27 mouse cellular contexts compared by ENCODE assay signal in genomic region chr1:153515368-153515767, GRCm38 (mm10). TPM values are rescaled to one million over a fixed set of nuclear protein-coding genes. Genes with fewer than 3 reads are reported as not detected.
A peak's percentile ranks its signal among the peaks of the same experiment; 100 is the strongest.
DNase-seq lines count a peak whose midpoint lies in the region; ATAC-seq and TF ChIP-seq lines count a peak whose summit lies in the region.
"Had no signal": no experiment of that assay in that cellular context is flagged by ENCODE, and none has a peak within 500 bp of the region (broad histone marks: within the 10 kb centered on the region; RNA-seq: fewer than 3 reads in every experiment).

No protein-coding gene starts in this region.

- no peaks in the 10 kb centered on the region; the same call in 1 of the 2 replicates for H3K36me3 ChIP-seq in heart, embryonic 11.5 days (ENCODE audit: control insufficient read depth, insufficient read depth, low read length)
- H3K36me3 ChIP-seq in kidney, embryonic 14.5 days (ENCODE audit: control insufficient read depth, insufficient read depth, low read length) = no peaks in the 10 kb centered on the region
- H3K36me3 ChIP-seq: embryonic facial prominence, embryonic 15.5 days; forebrain, embryonic 15.5 days; hindbrain, embryonic 12.5 days; limb, embryonic 15.5 days; neural tube, embryonic 15.5 days had no signal

- WGBS in heart, embryonic 11.5 days (ENCODE audit: insufficient replicate concordance) = 84% methylated on average over 12 of the region's 12 CpGs
- 27% methylated on average over 12 of the region's 12 CpGs for WGBS in kidney, embryonic 14.5 days

- no peak overlapping the region for H3K27ac ChIP-seq in heart, embryonic 11.5 days (ENCODE audit: low read depth, low read length)
- H3K27ac ChIP-seq in kidney, embryonic 14.5 days (ENCODE audit: low read depth, low read length) = no peak overlapping the region
- H3K27ac ChIP-seq: embryonic facial prominence, embryonic 15.5 days; forebrain, embryonic 15.5 days; heart, embryonic 13.5 days; hindbrain, embryonic 12.5 days; left cerebral cortex, adult 2 months; limb, embryonic 15.5 days; midbrain, embryonic 10.5 days; neural tube, embryonic 15.5 days had no signal

- H3K4me2 ChIP-seq in heart, embryonic 11.5 days = no peak overlapping the region
- H3K4me2 ChIP-seq in kidney, embryonic 14.5 days (replicated peaks; ENCODE audit: low read depth, low read length) = no peak overlapping the region
- H3K4me2 ChIP-seq: embryonic facial prominence, embryonic 15.5 days; forebrain, embryonic 15.5 days; heart, embryonic 13.5 days; hindbrain, embryonic 12.5 days; limb, embryonic 15.5 days; neural tube, embryonic 15.5 days had no signal

- H3K4me1 ChIP-seq in heart, embryonic 11.5 days (ENCODE audit: control insufficient read depth, insufficient read depth, low read length) = no peaks in the 10 kb centered on the region
- no peaks in the 10 kb centered on the region for H3K4me1 ChIP-seq in kidney, embryonic 14.5 days (ENCODE audit: control insufficient read depth, insufficient read depth, low read length)
- H3K4me1 ChIP-seq: embryonic facial prominence, embryonic 15.5 days; forebrain, embryonic 15.5 days; heart, embryonic 13.5 days; hindbrain, embryonic 12.5 days; limb, embryonic 15.5 days; midbrain, embryonic 10.5 days; neural tube, embryonic 15.5 days had no signal

- CTCF ChIA-PET in Patski (lab: Charles Lee) = interaction anchor here (0.8 to 1.6 kb wide), 3 partner anchors 8 to 219 kb away, joined by 3 to 5 read pairs (median 3); no protein-coding TSS in a partner anchor

- H3K9ac ChIP-seq in heart, embryonic 11.5 days (ENCODE audit: low read depth, low read length) = no peak overlapping the region
- H3K9ac ChIP-seq in kidney, embryonic 14.5 days (ENCODE audit: low read depth, low read length) = no peak overlapping the region
- H3K9ac ChIP-seq: embryonic facial prominence, embryonic 15.5 days; forebrain, embryonic 15.5 days; heart, embryonic 13.5 days; hindbrain, embryonic 12.5 days; limb, embryonic 15.5 days; neural tube, embryonic 15.5 days had no signal

- TF ChIP-seq CTCF in Patski (IDR thresholded peaks at IDR 0.05) = no peak

- in situ Hi-C loops in Patski (cut with MboI; ENCODE audit: low pct_unique_long_range_greater_than_20kb) = loop anchor here (25.0 kb wide), 1 partner anchor 1572 kb away; the partner anchor contains the start of gene Ier5

- H3K27me3 ChIP-seq in heart, embryonic 11.5 days (ENCODE audit: control insufficient read depth, insufficient read depth, low read length) = no peaks in the 10 kb centered on the region
- no peaks in the 10 kb centered on the region for H3K27me3 ChIP-seq in Patski
- no peaks in the 10 kb centered on the region for H3K27me3 ChIP-seq in kidney, embryonic 14.5 days (ENCODE audit: control insufficient read depth, insufficient read depth, low read length)
- H3K27me3 ChIP-seq: embryonic facial prominence, embryonic 15.5 days; forebrain, embryonic 15.5 days; heart, embryonic 13.5 days; hindbrain, embryonic 12.5 days; limb, embryonic 15.5 days; neural tube, embryonic 15.5 days had no signal

- no peak overlapping the region for H3K4me3 ChIP-seq in heart, embryonic 11.5 days (ENCODE audit: low read depth, low read length)
- H3K4me3 ChIP-seq in kidney, embryonic 14.5 days (ENCODE audit: low read length) = no peak overlapping the region
- H3K4me3 ChIP-seq: embryonic facial prominence, embryonic 15.5 days; forebrain, embryonic 15.5 days; heart, embryonic 13.5 days; hindbrain, embryonic 12.5 days; left cerebral cortex, adult 2 months; limb, embryonic 15.5 days; midbrain, embryonic 10.5 days; neural tube, embryonic 15.5 days had no signal

- POLR2A ChIA-PET in Patski (lab: Charles Lee) = interaction anchor here (1.1 kb wide), 1 partner anchor 10 kb away, joined by 3 read pairs; no protein-coding TSS in a partner anchor

- no peak for ATAC-seq in heart, embryonic 11.5 days (replicated peaks; ENCODE audit: insufficient number of reproducible peaks, low FRiP score, low TSS enrichment)
- ATAC-seq in Patski = peak; percentile 31
- ATAC-seq in kidney, embryonic 14.5 days (ENCODE audit: low FRiP score, low TSS enrichment) = peak; percentile 78
- ATAC-seq in CD4-positive, CD25-positive, alpha-beta regulatory T cell, adult 4 months = no peak
- ATAC-seq: forebrain, embryonic 15.5 days; intestine, postnatal 0 days had no signal

- H3K9me3 ChIP-seq in heart, embryonic 11.5 days (replicated peaks; ENCODE audit: control insufficient read depth, low read length) = no peaks in the 10 kb centered on the region
- no peaks in the 10 kb centered on the region for H3K9me3 ChIP-seq in kidney, embryonic 14.5 days (ENCODE audit: control insufficient read depth, low read length)
- H3K9me3 ChIP-seq: embryonic facial prominence, embryonic 15.5 days; forebrain, embryonic 15.5 days; heart, embryonic 13.5 days; hindbrain, embryonic 12.5 days; limb, embryonic 15.5 days; midbrain, embryonic 10.5 days; neural tube, embryonic 15.5 days had no signal

- DNase-seq in heart, adult 11 months = peak; percentile 74
- DNase-seq in Patski (ENCODE audit: low read depth, low spot score) = peak; percentile 56
- peak; percentile 73 to 77 for DNase-seq in kidney, postnatal 25 days
- no peak for DNase-seq in spleen, adult 12 weeks (ENCODE audit: low spot score)
- DNase-seq in layer of hippocampus, adult 18-20 months (ENCODE audit: low spot score in 2 of 2) = no peak
- DNase-seq: adrenal gland, adult 2 months; cerebellum, adult 2 months; cerebellum, postnatal 25 days; gastrocnemius, postnatal 14 days; heart, adult 18-20 months; layer of hippocampus, adult 9-11 months; left cerebral cortex, postnatal 4 days; lung, adult 18-20 months; lung, postnatal 10 days; spleen, adult 18-20 months had no signal

RNA-seq across cellular contexts. Expression of gene Dhx9, which starts 27.9 kb away (rescaled TPM):
- polyA plus RNA-seq in heart, embryonic 11.5 days (2014; fragmentation: Nextera tagmentation; extraction: Ambion mirVana) = 17.7 and 21.2 TPM in 2 replicates
- polyA plus RNA-seq in Patski (2021) = 157 TPM
- polyA plus RNA-seq in kidney, embryonic 14.5 days (2014; fragmentation: Nextera tagmentation; extraction: Ambion mirVana) = 46.2 and 52.2 TPM in 2 replicates
- 10 to 100 TPM; 28.0 to 35.3 TPM for polyA plus RNA-seq in CD4-positive, CD25-positive, alpha-beta regulatory T cell, adult 4 months (2017; shearing (Covaris generic))
- total RNA-seq in layer of hippocampus, adult 18-20 months (2021) = 100 to 1,000 TPM; 105 to 106 TPM

RNA-seq across cellular contexts. Expression of gene Npl, which starts 34.5 kb away (rescaled TPM):
- 6.3 and 7.2 TPM in 2 replicates for polyA plus RNA-seq in heart, embryonic 11.5 days (2014; fragmentation: Nextera tagmentation; extraction: Ambion mirVana)
- 4.3 TPM for polyA plus RNA-seq in Patski (2021)
- polyA plus RNA-seq in kidney, embryonic 14.5 days (2014; fragmentation: Nextera tagmentation; extraction: Ambion mirVana) = 17.8 and 21.3 TPM in 2 replicates
- not detected for polyA plus RNA-seq in CD4-positive, CD25-positive, alpha-beta regulatory T cell, adult 4 months (2017; shearing (Covaris generic))
- 1 to 10 TPM; 3.4 to 4.8 TPM for total RNA-seq in layer of hippocampus, adult 18-20 months (2021)

Comparison
In these comparisons a context has a peak if more than half of its experiments do, and no peak if none do; other contexts are left out.
1. DNase-seq: peak in heart, adult 11 months (single experiment), Patski (single experiment) and kidney, postnatal 25 days (2 of 2); none in spleen, adult 12 weeks (single experiment) and layer of hippocampus, adult 18-20 months (0 of 2).
2. ATAC-seq: peak in Patski (single experiment) and kidney, embryonic 14.5 days (single experiment); none in heart, embryonic 11.5 days (single experiment) and CD4-positive, CD25-positive, alpha-beta regulatory T cell, adult 4 months (single experiment).